Mouse (Mus musculus) central nervous system, embryonic 18 days (tissue): ENCODE results near the gene Zfp950. TPM values are rescaled to one million over a fixed set of nuclear protein-coding genes. Genes with fewer than 3 reads are reported as not detected.

Experiments used
- polyA plus RNA-seq: library from polyadenylated mRNA; depleted of rRNA; stranded (reverse); fragments of >200 nt; gene quantifications from 2 replicates; pipeline ENCODE4 v1.2.3, GENCODE M21; 2012; rRNA removed

The Zfp950 gene
- polyA plus RNA-seq = 28.5 and 29.7 TPM in 2 replicates

GRCm38 (mm10) chr19:61140342-61141206 lies at the start of gene Zfp950:
Gene Zfp950, minus strand, starts transcription at chr19:61140840.

DNA sequence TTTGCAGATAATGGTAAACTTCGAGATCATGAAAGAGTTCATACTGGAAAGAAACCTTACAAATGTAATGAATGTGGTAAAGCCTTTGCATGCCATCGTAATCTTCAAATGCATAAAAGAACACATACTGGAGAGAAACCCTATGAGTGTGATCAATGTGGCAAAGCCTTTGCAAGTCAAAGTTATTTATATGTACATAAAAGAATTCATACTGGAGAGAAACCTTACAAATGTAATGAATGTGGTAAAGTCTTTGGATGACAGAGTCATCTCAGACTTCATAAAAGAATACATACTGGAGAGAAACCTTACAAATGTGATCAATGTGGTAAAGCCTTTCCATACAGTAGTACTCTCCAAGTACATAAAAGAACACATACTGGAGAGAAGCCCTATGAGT lies 43.0 kb upstream of the Zfp950 start, which contains the start of gene Gm6020:
Gm6020 (plus strand) TSS at position 301 of the 400 bp plus-strand sequence.

GRCm38 (mm10) chr19:61175756-61176324 lies 35.2 kb upstream of the Zfp950 start, which contains the start of gene Gm7102:
Gene Gm7102, minus strand, starts transcription at chr19:61176309.

Other genes with a start within 250 kb of the Zfp950 start
- 0.09 and 0.13 TPM in 2 replicates for gene Gm7102, start 35.5 kb upstream of the Zfp950 start, polyA plus RNA-seq
- gene Gm6020, start 43.0 kb upstream of the Zfp950 start, polyA plus RNA-seq = not detected in 2 replicates
- 195 and 205 TPM in 2 replicates for gene Csf2ra, start 87.6 kb upstream of the Zfp950 start, polyA plus RNA-seq
- not detected in 2 replicates for gene Gm21060, start 156.2 kb upstream of the Zfp950 start, polyA plus RNA-seq